Mouse (Mus musculus) c-Kit-positive CD71-negative TER-119-negative erythroid progenitor cells, embryonic 14.5 days (primary cell): ENCODE data around the gene Glt6d1.
A peak's percentile ranks its signal among the peaks of the same experiment; 100 is the strongest.

ENCODE experiments used
- DNase-seq: peaks from one replicate; pipeline ENCODE4 v3.0.0-alpha.2; 2013; ENCODE audit warnings: low read depth

The Glt6d1 gene

GRCm38 (mm10) chr2:25797635-25798034 lies 18.0 kb downstream of the Glt6d1 start:
- no peak for DNase-seq

- peak; percentile 10 for DNase-seq
These were observed 26.6 kb downstream of the Glt6d1 start for GRCm38 (mm10) chr2:25789092-25789491.

- no peak for DNase-seq
These were observed 29.9 kb downstream of the Glt6d1 start for GRCm38 (mm10) chr2:25785573-25786322.

- no peak for DNase-seq
These were observed 33.7 kb downstream of the Glt6d1 start, which contains the start of gene Gm13539 for GRCm38 (mm10) chr2:25781957-25782356. Gm13539 (plus strand) TSS chr2:25782257.

- DNase-seq = no peak
These were observed 34.7 kb downstream of the Glt6d1 start for GRCm38 (mm10) chr2:25780921-25781320.

- DNase-seq = no peak
These were observed 36.6 kb downstream of the Glt6d1 start for GRCm38 (mm10) chr2:25779076-25779475.

GRCm38 (mm10) chr2:25776717-25777116 lies 38.9 kb downstream of the Glt6d1 start, which contains the start of gene Lcn11:
Lcn11 (plus strand) TSS chr2:25777017.
- DNase-seq = no peak

GRCm38 (mm10) chr2:25775991-25776390 lies 39.7 kb downstream of the Glt6d1 start:
- DNase-seq = no peak

- DNase-seq = no peak
These were observed 41.0 kb downstream of the Glt6d1 start for GRCm38 (mm10) chr2:25774640-25775039.

GRCm38 (mm10) chr2:25773507-25773906 lies 42.1 kb downstream of the Glt6d1 start:
- no peak for DNase-seq

GRCm38 (mm10) chr2:25767764-25768163 lies 47.9 kb downstream of the Glt6d1 start:
- no peak for DNase-seq

GRCm38 (mm10) chr2:25765269-25765668 lies 50.4 kb downstream of the Glt6d1 start, which contains the start of gene Lcn3:
Lcn3 (plus strand) TSS chr2:25765569.
- DNase-seq = no peak

GRCm38 (mm10) chr2:25758064-25758625 lies 57.5 kb downstream of the Glt6d1 start:
- DNase-seq = no peak

- no peak for DNase-seq
These were observed 61.4 kb downstream of the Glt6d1 start for GRCm38 (mm10) chr2:25754201-25754600.
